32 mouse cellular contexts compared by ENCODE assay signal in the genomic region with DNA sequence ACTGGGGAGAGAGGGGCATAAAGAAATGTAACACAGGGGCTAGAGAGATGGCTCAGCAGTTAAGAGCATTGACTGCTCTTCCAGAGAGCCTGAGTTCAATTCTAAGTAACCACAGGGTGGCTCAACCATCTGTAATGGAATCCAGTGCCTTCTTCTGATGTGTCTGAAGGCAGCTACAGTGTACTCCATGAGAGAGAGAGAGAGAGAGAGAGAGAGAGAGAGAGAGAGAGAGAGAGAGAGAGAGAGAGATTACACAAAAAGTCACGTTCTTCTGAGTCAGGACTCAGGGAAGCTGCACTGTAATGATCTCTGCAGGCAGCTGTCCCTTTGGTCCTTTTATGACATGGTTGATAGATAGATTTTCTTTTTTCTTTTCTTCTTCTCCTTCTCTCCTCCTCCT. TPM values are rescaled to one million over a fixed set of nuclear protein-coding genes. Genes with fewer than 3 reads are reported as not detected.
DNase-seq lines count a peak whose midpoint lies in the region; ATAC-seq and TF ChIP-seq lines count a peak whose summit lies in the region.
"Had no signal": no experiment of that assay in that cellular context is flagged by ENCODE, and none has a peak within 500 bp of the region (broad histone marks: within the 10 kb centered on the region; RNA-seq: fewer than 3 reads in every experiment).

No protein-coding gene starts in this region.

- H3K4me2 ChIP-seq in liver, postnatal 0 days (ENCODE audit: low read depth, low read length), result 0 out of 2 replicates have a peak overlapping the region, but pooled peaks have one; percentile 10
- no peak overlapping the region for H3K4me2 ChIP-seq in heart, embryonic 12.5 days
- H3K4me2 ChIP-seq: embryonic facial prominence, embryonic 15.5 days; heart, embryonic 13.5 days; hindbrain, embryonic 15.5 days; lung, embryonic 14.5 days; neural tube, embryonic 13.5 days had no signal

- H3K79me2 ChIP-seq in MEL (ENCODE audit: control insufficient read depth, insufficient read depth, low read length, poor library complexity), result no peaks in the 10 kb centered on the region; the same call in 1 of the 2 replicates

- WGBS in liver, postnatal 0 days (ENCODE audit: insufficient replicate concordance), result 14% methylated on average over 1 of the region's 1 CpGs
- WGBS in heart, embryonic 12.5 days, result 41% methylated on average over 1 of the region's 1 CpGs

- H3K27ac ChIP-seq in MEL (ENCODE audit: control insufficient read depth, low read depth, low read length), result peak overlapping the region; percentile 92
- H3K27ac ChIP-seq in liver, postnatal 0 days (ENCODE audit: low read depth), result no peak overlapping the region
- H3K27ac ChIP-seq in heart, embryonic 12.5 days (ENCODE audit: poor library complexity, severe bottlenecking), result no peak overlapping the region
- H3K27ac ChIP-seq: embryonic facial prominence, embryonic 10.5 days; embryonic facial prominence, embryonic 15.5 days; forebrain, embryonic 10.5 days; heart, embryonic 13.5 days; hindbrain, embryonic 10.5 days; hindbrain, embryonic 15.5 days; midbrain, embryonic 10.5 days; neural tube, embryonic 13.5 days had no signal

- TF ChIP-seq RAD21 in MEL (IDR thresholded peaks at IDR 0.05; ENCODE audit: low read depth, low read length), result no peak

- no peak for TF ChIP-seq CTCF in MEL (IDR thresholded peaks at IDR 0.05 in 2 of 3, conservative IDR thresholded peaks at IDR 0.05 in 1 of 3; ENCODE audit: control insufficient read depth in 1 of 3, insufficient read depth in 1 of 3, low read depth in 2 of 3, low read length in 3 of 3, poor library complexity in 1 of 3, severe bottlenecking in 1 of 3)
- no peak for TF ChIP-seq CTCF in liver, postnatal 0 days (IDR thresholded peaks at IDR 0.05; ENCODE audit: low read depth)

- peak overlapping the region; percentile 2 to 40 for H3K4me3 ChIP-seq in MEL (ENCODE audit: control insufficient read depth in 1 of 2, insufficient read depth in 1 of 2, low read depth in 2 of 2, low read length in 2 of 2)
- H3K4me3 ChIP-seq in liver, postnatal 0 days (ENCODE audit: low read depth, low read length), result no peak overlapping the region
- H3K4me3 ChIP-seq in heart, embryonic 12.5 days, result no peak overlapping the region
- H3K4me3 ChIP-seq: embryonic facial prominence, embryonic 10.5 days; embryonic facial prominence, embryonic 15.5 days; forebrain, embryonic 10.5 days; heart, embryonic 13.5 days; hindbrain, embryonic 10.5 days; hindbrain, embryonic 15.5 days; midbrain, embryonic 10.5 days; neural tube, embryonic 13.5 days had no signal

- H3K36me3 ChIP-seq in MEL (ENCODE audit: control insufficient read depth in 1 of 2, insufficient read depth in 2 of 2, low read length in 2 of 2), result peaks cover 0 to 16% of the 10 kb centered on the region in 2 experiments; a peak in 2 of 4 replicates
- H3K36me3 ChIP-seq in liver, postnatal 0 days (replicated peaks; ENCODE audit: insufficient read depth, low read length), result no peaks in the 10 kb centered on the region
- no peaks in the 10 kb centered on the region for H3K36me3 ChIP-seq in heart, embryonic 12.5 days
- H3K36me3 ChIP-seq: embryonic facial prominence, embryonic 10.5 days; embryonic facial prominence, embryonic 15.5 days; forebrain, embryonic 10.5 days; heart, embryonic 13.5 days; hindbrain, embryonic 10.5 days; hindbrain, embryonic 15.5 days; midbrain, embryonic 10.5 days; neural tube, embryonic 13.5 days had no signal

- no peak for TF ChIP-seq POLR2A in MEL (IDR thresholded peaks at IDR 0.05; ENCODE audit: control insufficient read depth in 1 of 2, insufficient read depth in 1 of 2, low read depth in 1 of 2, low read length in 2 of 2, poor library complexity in 1 of 2)

- H3K27me3 ChIP-seq in MEL (ENCODE audit: control insufficient read depth in 1 of 2, insufficient read depth in 2 of 2, low read length in 2 of 2), result no peaks in the 10 kb centered on the region
- no peaks in the 10 kb centered on the region for H3K27me3 ChIP-seq in liver, postnatal 0 days (ENCODE audit: insufficient read depth, low read length)
- no peaks in the 10 kb centered on the region for H3K27me3 ChIP-seq in heart, embryonic 12.5 days (replicated peaks)
- H3K27me3 ChIP-seq: CH12.LX; embryonic facial prominence, embryonic 15.5 days; hindbrain, embryonic 15.5 days; neural tube, embryonic 13.5 days; Patski had no signal

- DNase-seq in 3T3-L1 (ENCODE audit: low read depth, low spot score), result peak; percentile 25
- DNase-seq in MEL (ENCODE audit: low read depth, low spot score), result peak; percentile 67
- no peak for DNase-seq in liver, postnatal 0 days
- no peak for DNase-seq in yolk sac, embryonic 10.5 days (ENCODE audit: low spot score)
- DNase-seq in frontal cortex, postnatal 14 days (ENCODE audit: low spot score in 2 of 2), result no peak
- DNase-seq in layer of hippocampus, postnatal 14 days (ENCODE audit: low spot score in 2 of 2), result no peak
- DNase-seq: adrenal gland, postnatal 25 days; cerebellum, adult 18-20 months; cerebellum, postnatal 10 days; gastrocnemius, postnatal 14 days; heart, adult 18-20 months; heart, postnatal 14 days; kidney, adult 11 months; kidney, postnatal 14 days; layer of hippocampus, adult 9-11 months; lung, embryonic 14.5 days; thymus, adult 2 months; thymus, postnatal 36 days had no signal

- H3K9ac ChIP-seq in MEL (ENCODE audit: control insufficient read depth, low read depth, low read length, poor library complexity, severe bottlenecking), result peak overlapping the region; percentile 60
- H3K9ac ChIP-seq in liver, postnatal 0 days (replicated peaks), result no peak overlapping the region
- H3K9ac ChIP-seq in heart, embryonic 12.5 days, result no peak overlapping the region
- H3K9ac ChIP-seq: embryonic facial prominence, embryonic 15.5 days; heart, embryonic 13.5 days; hindbrain, embryonic 15.5 days; lung, embryonic 14.5 days; neural tube, embryonic 13.5 days had no signal

- 0 out of 4 replicates have a peak, but pooled peaks of 1 of the 2 experiments have one; percentile 18 for TF ChIP-seq EP300 in MEL (IDR thresholded peaks at IDR 0.05; ENCODE audit: low read depth in 1 of 2, low read length in 2 of 2)
- no peak for TF ChIP-seq EP300 in liver, postnatal 0 days (IDR thresholded peaks at IDR 0.05; ENCODE audit: low read depth)

- H3K9me3 ChIP-seq in MEL (replicated peaks; ENCODE audit: insufficient read depth, low read length), result no peaks in the 10 kb centered on the region
- H3K9me3 ChIP-seq in liver, postnatal 0 days (ENCODE audit: low read length), result no peaks in the 10 kb centered on the region
- peaks cover 4% of the 10 kb centered on the region; the same call in 1 of the 2 replicates for H3K9me3 ChIP-seq in heart, embryonic 12.5 days (replicated peaks)
- H3K9me3 ChIP-seq: embryonic facial prominence, embryonic 10.5 days; embryonic facial prominence, embryonic 15.5 days; forebrain, embryonic 10.5 days; heart, embryonic 13.5 days; hindbrain, embryonic 10.5 days; hindbrain, embryonic 15.5 days; midbrain, embryonic 10.5 days; neural tube, embryonic 13.5 days had no signal

- peaks cover 7 to 12% of the 10 kb centered on the region in 2 experiments; a peak in 3 of 4 replicates for H3K4me1 ChIP-seq in MEL (ENCODE audit: control insufficient read depth in 1 of 2, insufficient read depth in 2 of 2, low read length in 2 of 2)
- H3K4me1 ChIP-seq in liver, postnatal 0 days (ENCODE audit: insufficient read depth), result peaks cover 20% of the 10 kb centered on the region
- no peaks in the 10 kb centered on the region for H3K4me1 ChIP-seq in heart, embryonic 12.5 days (replicated peaks)
- H3K4me1 ChIP-seq: embryonic facial prominence, embryonic 10.5 days; embryonic facial prominence, embryonic 15.5 days; heart, embryonic 13.5 days; hindbrain, embryonic 15.5 days had no signal

- ATAC-seq in erythroid progenitor cell, adult 5-6 weeks (replicated peaks; ENCODE audit: low FRiP score, poor library complexity, severe bottlenecking), result peak; percentile 17; the same call in 1 of the 2 replicates
- ATAC-seq in liver, postnatal 0 days, result peak; percentile 20; the same call in 1 of the 2 replicates
- ATAC-seq in heart, embryonic 12.5 days (ENCODE audit: insufficient number of reproducible peaks, low FRiP score), result no peak
- ATAC-seq: forebrain, embryonic 16.5 days; inflammation-experienced regulatory T-cells, adult 6 months; Patski had no signal

TF ChIP-seq in MEL, 35 proteins besides CTCF, POLR2A, EP300 and RAD21 (continues in another document):
- no peak for TF ChIP-seq POLR2AphosphoS5 (IDR thresholded peaks at IDR 0.05; ENCODE audit: borderline replicate concordance, low read depth, low read length)
- no peak for TF ChIP-seq GATA1 (IDR thresholded peaks at IDR 0.05; ENCODE audit: low read depth, low read length)

RNA-seq across cellular contexts. Expression of a gene that starts 5.2 kb away (rescaled TPM):
- 71.0 and 73.1 TPM in 2 replicates for total RNA-seq in MEL (2012; rRNA removed)
- polyA plus RNA-seq in MEL (2012; ENCODE audit: insufficient read depth in 1 of 2, insufficient read length in 2 of 2, low read depth in 1 of 2, low replicate concordance in 2 of 2, missing spikeins in 1 of 2), result 10 to 100 TPM; 57.4 to 96.3 TPM
- total RNA-seq in erythroid progenitor cell, adult 5-6 weeks (2015; ENCODE audit: low replicate concordance), result 32.7 and 39.3 TPM in 2 replicates
- total RNA-seq in erythroid progenitor cell, adult 5-6 weeks (2017; ENCODE audit: low replicate concordance), result 29.7 and 40.6 TPM in 2 replicates
- polyA plus RNA-seq in liver, postnatal 0 days (2015; fragmentation: Nextera tagmentation; extraction: Ambion mirVana), result 17.3 and 17.4 TPM in 2 replicates
- polyA plus RNA-seq in heart, embryonic 12.5 days (2016; fragmentation: Nextera tagmentation; extraction: Ambion mirVana), result 38.8 and 40.9 TPM in 2 replicates
- 10 to 100 TPM; 43.1 to 45.0 TPM for total RNA-seq in layer of hippocampus, postnatal 14 days (2021)

RNA-seq across cellular contexts. Expression of a gene that starts 31.4 kb away (rescaled TPM):
- total RNA-seq in MEL (2012; rRNA removed), result 363 and 364 TPM in 2 replicates
- polyA plus RNA-seq in MEL (2012; ENCODE audit: insufficient read depth in 1 of 2, insufficient read length in 2 of 2, low read depth in 1 of 2, low replicate concordance in 2 of 2, missing spikeins in 1 of 2), result 100 to 1,000 TPM in 1 of 2 experiments, 10 to 100 TPM in 1; 83.5 to 490 TPM
- total RNA-seq in erythroid progenitor cell, adult 5-6 weeks (2015; ENCODE audit: low replicate concordance), result 129 and 176 TPM in 2 replicates
- total RNA-seq in erythroid progenitor cell, adult 5-6 weeks (2017; ENCODE audit: low replicate concordance), result 97.2 and 160 TPM in 2 replicates
- polyA plus RNA-seq in liver, postnatal 0 days (2015; fragmentation: Nextera tagmentation; extraction: Ambion mirVana), result 93.7 and 98.3 TPM in 2 replicates
- polyA plus RNA-seq in heart, embryonic 12.5 days (2016; fragmentation: Nextera tagmentation; extraction: Ambion mirVana), result 244 and 259 TPM in 2 replicates
- total RNA-seq in layer of hippocampus, postnatal 14 days (2021), result 100 to 1,000 TPM; 151 to 169 TPM

RNA-seq across cellular contexts. Expression of a gene that starts 51.7 kb away (rescaled TPM):
- total RNA-seq in MEL (2012; rRNA removed), result 127 and 128 TPM in 2 replicates
- polyA plus RNA-seq in MEL (2012; ENCODE audit: insufficient read depth in 1 of 2, insufficient read length in 2 of 2, low read depth in 1 of 2, low replicate concordance in 2 of 2, missing spikeins in 1 of 2), result 100 to 1,000 TPM; 187 to 351 TPM
- 15.1 and 28.5 TPM in 2 replicates for total RNA-seq in erythroid progenitor cell, adult 5-6 weeks (2015; ENCODE audit: low replicate concordance)
- 12.1 and 19.9 TPM in 2 replicates for total RNA-seq in erythroid progenitor cell, adult 5-6 weeks (2017; ENCODE audit: low replicate concordance)
- polyA plus RNA-seq in liver, postnatal 0 days (2015; fragmentation: Nextera tagmentation; extraction: Ambion mirVana), result 247 and 271 TPM in 2 replicates
- polyA plus RNA-seq in heart, embryonic 12.5 days (2016; fragmentation: Nextera tagmentation; extraction: Ambion mirVana), result 153 and 159 TPM in 2 replicates
- total RNA-seq in layer of hippocampus, postnatal 14 days (2021), result 10 to 100 TPM; 83.1 to 83.9 TPM

Comparison
In these comparisons a context has a peak if more than half of its experiments do, and no peak if none do; other contexts are left out.
1. DNase-seq: peak in 3T3-L1 (single experiment) and MEL (single experiment); none in liver, postnatal 0 days (single experiment), yolk sac, embryonic 10.5 days (single experiment), frontal cortex, postnatal 14 days (0 of 2) and layer of hippocampus, postnatal 14 days (0 of 2).
2. H3K4me3 ChIP-seq: peak in MEL (2 of 2); none in liver, postnatal 0 days (single experiment) and heart, embryonic 12.5 days (single experiment).